Mouse (Mus musculus) testis, postnatal 14 days (tissue): ENCODE measurements around the gene Nat8f2.
"Not testable (repeated sequence)": the region's sequence is repeated elsewhere in the genome, so short reads cannot be mapped to it uniquely, and the experiment has no call there.

Experiments used
- DNase-seq: peaks from one replicate; pipeline ENCODE4 v3.0.0; 2021; ENCODE audit warnings: low spot score

Nat8f2 gene

DNA sequence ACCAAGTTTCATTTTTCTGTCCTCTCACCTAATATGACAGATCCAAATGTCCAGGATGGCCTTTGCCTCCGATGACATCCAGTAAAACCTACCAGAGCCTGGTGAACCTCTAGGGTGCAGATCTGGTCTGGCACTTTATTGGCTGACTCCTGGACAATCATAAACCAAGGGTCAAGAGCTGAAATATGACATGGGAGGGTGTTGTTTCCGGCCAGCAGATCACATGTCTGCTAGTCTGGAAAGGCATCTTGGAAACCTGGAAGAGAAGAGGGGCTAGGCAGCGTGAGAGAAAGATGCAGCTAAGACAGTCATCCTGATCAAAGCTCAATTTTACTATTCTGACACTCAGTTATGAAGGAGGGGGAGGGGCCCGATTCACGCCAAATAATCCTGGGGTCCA, at the start of gene Nat8f2:
Gene Nat8f2, minus strand, starts transcription at position 153 of the 400 bp plus-strand sequence.
- not testable (repeated sequence) for DNase-seq

DNA sequence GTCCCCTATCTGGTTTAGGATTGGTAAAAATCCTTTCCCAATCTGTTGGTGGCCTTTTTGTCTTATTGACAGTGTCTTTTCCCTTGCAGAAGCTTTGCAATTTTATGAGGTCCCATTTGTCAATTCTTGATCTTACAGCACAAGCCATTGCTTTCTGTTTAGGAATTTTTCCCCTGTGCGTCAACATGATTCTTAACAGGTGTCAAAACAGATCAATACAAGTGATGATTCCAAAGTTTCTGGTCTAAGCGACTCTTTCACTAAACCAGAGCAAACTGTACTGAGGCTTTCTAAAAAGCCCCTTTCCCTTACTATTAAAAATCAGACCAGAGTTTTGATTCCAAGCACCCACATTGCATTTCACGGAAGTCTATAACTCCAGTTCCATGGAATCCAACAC, 49.4 kb upstream of the Nat8f2 start:
- DNase-seq = not testable (repeated sequence)

DNA sequence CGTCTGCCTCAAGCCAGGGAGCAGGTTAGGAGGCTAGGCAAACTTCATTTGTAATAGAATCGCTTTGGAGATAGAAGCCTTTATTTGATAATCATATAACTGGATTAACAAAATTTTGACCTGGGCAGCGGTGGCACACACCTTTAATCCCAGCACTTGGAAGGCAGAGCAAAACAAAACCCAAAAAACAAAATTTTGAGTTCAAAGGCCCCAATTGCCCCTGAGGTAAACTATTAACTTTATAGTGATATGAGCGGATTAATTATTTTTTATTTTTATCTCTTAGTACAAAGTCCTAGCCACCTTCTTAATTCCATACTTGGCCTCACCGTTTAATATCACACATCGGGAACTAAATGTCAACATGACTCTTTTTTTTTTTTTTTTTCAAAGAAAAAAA, 47.6 kb upstream of the Nat8f2 start:
- DNase-seq = no peak

DNA sequence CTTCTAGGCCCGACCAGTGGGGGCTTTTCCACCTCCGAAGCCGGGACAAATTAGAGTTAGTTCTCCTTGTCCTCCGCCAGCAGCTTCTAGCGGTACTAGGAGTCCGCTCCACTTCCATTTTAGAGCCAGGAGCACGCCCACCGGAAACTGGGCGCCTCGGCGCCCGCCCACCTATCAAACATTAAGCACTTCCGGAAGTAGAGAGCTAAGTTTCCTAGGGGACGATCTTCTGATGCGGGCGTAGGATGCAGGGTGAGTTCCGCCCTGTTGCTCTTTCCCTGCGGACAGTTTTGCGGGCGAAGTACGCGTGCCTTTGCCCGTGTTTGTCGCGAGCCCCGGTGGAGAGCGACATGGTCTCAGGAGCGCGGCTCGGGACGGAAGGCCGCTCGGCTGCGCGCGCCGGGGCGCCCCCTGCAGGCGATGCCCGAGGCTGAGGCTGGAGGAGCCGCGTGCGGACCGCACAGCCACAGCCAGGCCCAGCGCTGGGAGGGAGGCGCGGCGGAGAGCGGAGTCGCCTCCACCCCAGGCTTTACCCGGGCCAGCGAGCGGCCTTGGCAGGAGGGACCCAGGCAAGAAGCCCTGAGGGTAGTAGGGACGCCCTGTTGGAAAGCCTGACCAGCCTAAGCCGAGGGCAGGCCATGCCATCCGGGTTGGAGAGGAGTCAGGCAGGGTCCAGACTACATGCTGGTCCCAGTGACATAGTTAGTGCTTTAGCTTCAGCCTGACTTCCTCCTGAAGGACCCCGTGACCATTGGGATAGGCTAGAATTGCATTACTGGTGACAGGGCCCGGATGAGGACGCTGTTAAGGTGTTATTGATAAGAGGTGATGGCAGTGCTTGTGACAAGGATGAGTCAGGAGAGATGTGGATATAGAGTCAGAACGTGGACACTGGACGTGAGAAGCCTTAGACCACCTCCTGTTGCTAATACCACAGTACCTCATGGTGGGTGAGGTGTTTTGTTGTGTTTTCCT, 46.9 kb upstream of the Nat8f2 start, which contains the start of gene Nat8f1:
Gene Nat8f1, minus strand, starts transcription at position 149 of the 975 bp plus-strand sequence.
- peak; percentile 90 for DNase-seq

DNA sequence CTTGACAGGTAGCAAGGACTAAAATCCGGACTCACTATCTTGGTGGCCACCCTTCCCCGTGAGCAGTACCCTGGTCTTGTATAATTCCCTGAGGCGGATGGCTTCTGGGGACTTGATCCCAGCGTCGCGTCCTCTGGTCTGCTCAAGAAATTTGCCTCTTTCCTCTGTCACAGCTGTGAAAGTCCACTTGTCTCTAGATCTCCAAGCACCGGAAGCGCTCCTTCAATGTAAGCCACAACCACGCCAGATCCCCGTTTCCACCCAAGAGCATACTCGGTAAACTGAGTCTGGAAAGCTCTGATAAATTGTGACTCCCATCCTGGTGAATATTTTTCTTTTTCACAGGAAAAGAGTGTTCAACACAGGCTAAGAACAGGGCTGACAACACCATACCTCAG, 46.2 kb upstream of the Nat8f2 start:
- DNase-seq = no peak

DNA sequence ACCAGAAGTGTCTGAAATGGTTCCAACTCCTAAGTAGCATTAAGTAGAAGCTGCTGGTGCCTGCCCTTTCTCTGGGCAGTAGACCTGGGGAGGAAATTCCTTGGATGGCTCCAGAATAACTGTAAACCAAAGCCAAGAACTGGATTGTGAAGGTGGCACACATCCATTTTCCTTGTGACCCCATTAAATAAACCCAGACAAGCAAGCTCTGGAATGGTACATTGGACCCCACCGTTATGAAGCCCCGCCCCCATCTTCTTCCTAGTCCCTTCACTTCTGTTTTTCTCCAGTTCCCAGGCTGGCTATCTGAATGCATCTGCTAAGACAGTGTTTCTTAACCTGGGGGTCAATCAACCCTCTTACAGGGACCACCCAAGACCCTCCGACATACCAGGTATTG, 42.6 kb upstream of the Nat8f2 start, which contains the start of gene Tprkb:
Gene Tprkb, plus strand, starts transcription at position 279 of the 400 bp plus-strand sequence.
- DNase-seq = no peak

DNA sequence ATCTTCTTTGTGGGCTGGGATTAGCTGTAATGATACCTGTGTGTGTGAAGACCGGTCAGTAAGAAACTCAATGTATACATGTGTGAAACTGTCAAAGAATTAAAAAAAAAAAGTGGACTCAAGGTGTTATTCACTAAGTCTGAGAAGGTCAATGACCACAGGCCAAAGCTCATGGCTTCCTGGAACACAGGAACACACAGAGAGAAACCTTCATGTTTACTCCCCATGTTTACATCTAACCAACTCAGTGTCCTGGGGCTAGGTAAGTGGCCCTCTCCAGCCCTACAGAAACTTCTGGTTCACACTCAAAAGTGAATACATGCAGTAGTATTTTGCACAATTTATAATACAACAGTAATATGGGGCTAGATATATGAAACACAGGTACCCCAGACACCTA, 40.7 kb upstream of the Nat8f2 start:
- DNase-seq = no peak

DNA sequence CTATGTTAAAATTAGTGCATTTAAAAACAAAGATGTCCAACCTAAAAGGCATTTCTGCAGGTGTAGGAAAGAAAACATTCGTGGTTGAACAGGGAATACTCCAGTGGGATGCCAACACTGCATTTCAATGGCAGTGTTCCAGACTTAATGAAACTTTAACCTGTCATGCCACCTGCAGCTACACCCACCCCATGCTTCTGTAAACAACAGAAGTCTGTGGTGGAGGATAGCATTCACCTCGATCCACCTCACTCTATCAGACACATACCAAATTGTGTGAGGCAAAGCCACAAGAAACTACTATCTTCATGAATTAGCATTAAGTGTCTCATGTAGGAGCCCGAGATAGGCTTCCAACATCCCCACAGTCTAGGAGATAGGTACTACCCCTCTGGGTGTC, 39.4 kb upstream of the Nat8f2 start:
- DNase-seq = no peak

DNA sequence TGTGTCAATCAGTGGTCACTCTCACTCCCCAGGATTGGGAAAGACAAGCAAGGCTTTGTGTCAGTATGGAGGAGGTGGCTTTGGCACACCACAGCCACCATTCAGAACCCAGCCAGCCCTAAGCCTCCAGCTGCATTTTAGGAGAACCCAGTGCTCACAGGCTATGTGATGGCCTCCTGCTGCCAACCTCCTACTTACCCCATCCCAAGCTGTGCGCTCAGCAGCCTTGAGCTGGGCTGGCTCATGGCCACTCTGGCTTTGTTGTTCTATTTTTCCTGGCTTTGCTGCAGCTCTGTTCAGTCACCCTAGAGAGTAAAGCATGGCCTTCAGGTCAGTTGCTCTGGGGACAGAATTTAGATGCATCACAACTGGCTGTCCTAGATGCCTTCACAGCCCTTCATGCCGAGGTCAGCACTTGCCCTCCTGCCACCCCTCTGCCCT, 38.0 kb upstream of the Nat8f2 start:
- DNase-seq = peak; percentile 36

DNA sequence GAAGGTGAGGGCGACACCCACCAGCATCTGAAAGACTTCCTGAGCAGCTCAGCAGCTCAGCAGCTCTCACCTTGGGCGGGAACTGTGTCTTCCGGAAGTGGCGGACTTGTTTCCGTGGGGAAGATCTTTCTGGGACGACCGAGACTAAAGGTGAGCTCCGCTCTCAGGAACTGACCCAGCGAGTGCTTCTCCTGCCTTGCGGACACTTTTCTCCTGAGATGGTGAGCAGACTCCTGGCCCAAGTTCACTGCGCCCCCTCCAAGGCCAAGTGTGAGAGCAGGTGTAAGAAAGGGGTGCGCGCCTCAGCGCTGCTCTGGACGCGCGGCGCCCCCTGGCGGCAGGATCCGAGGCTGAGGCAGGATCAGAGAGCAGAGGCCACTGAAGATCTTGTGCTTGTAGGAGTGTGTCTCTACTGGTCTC, 35.7 kb upstream of the Nat8f2 start, which contains the start of gene Nat8f4:
Gene Nat8f4, minus strand, starts transcription at position 243 of the 420 bp plus-strand sequence.
- DNase-seq = peak; percentile 83

DNA sequence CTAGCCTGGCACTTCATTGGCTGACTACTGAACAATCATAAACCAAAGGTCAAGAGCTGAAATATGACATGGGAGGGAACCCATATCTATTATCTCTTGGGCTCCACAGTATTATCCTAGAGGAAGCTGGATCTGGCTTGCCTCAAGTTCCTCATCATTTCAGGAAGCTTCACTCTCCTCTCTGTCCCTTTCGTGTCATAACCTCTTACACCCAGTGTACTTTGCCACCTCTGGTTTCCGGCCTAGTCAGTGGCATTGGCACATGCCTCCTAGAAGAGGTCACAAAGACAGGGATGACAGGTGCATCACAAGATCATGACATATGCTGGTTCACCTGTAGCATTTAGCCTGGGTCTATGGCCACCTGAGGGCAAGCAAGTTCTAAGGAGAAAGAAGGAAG, 33.3 kb upstream of the Nat8f2 start:
- no peak for DNase-seq

DNA sequence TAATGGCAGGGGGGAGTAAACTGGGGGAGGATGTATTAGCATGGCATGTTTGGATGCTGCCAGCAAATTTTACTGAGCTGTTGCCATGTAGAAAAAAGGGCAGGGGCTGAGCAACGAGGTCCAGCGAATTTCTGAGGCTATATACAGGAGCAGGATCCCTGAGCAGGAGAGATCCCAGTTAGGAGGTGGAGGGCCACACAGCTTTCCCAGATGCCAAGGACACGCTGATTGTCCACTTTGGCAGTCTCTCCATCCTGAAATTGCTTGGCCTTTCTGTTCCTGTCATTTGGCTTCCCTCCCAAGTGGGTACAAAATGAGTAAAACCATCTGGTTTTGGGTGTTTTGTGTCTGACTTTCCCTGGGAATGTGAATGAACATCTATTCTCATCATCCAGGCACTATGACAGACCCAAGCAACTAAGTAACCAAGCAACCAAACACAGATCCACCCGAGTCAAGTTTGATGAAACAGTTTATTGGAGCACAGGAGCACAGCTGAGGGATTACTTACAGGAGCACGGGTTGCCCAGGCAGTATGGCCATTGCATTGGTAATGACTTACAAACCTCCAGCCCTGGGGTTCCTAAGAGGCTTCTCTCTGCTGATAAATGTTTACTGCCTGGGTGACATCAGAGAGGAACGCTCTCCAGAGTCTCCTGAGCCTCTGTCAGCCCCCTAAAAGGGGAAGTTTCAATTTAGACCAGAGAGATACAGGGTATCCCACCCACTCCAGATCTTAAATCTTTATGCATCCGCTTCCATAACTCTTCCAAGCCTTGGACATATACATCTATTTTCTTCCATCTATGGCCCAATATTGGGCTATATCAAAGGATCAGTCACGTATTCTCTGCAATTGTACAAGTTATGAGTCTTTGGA, 29.9 kb upstream of the Nat8f2 start:
- not testable (repeated sequence) for DNase-seq

DNA sequence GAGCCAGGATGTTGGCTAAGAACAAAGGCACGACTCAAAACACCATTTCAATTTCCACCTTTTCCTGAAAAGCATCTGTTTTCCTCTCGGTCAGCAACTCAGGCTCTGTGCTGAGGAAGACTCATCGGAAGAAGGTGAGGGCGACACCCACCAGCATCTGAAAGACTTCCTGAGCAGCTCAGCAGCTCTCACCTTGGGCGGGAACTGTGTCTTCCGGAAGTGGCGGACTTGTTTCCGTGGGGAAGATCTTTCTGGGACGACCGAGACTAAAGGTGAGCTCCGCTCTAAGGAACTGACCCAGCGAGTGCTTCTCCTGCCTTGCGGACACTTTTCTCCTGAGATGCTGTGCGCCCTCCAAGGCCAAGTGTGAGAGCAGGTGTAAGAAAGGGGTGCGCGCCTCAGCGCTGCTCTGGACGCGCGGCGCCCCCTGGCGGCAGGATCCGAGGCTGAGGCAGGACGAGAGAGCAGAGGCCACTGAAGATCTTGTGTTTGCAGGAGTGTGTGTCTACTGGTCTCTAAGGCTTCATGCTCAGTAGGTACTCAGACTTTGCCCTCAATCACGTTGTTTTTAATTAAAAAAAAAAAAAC, 26.2 kb upstream of the Nat8f2 start:
- not testable (repeated sequence) for DNase-seq

DNA sequence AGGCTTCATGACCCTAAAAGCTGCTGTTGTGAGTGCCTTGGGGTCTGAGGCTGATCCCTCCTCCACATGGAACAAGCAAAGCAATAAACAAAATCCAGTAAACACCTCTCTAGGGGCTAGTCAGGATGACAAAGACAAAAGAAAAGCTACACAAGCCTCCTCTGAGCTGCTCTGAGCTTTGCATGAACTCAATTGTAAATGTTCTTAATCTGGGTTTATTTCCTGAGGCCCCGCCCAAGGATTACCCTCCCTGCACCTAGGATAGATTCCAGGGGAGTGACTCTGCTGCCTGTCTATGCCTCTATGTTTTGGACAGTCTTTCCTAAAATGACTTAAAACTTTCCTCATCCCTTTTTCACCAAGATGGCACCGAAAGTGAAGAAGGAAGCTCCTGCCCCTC, 20.0 kb upstream of the Nat8f2 start:
- DNase-seq = no peak

DNA sequence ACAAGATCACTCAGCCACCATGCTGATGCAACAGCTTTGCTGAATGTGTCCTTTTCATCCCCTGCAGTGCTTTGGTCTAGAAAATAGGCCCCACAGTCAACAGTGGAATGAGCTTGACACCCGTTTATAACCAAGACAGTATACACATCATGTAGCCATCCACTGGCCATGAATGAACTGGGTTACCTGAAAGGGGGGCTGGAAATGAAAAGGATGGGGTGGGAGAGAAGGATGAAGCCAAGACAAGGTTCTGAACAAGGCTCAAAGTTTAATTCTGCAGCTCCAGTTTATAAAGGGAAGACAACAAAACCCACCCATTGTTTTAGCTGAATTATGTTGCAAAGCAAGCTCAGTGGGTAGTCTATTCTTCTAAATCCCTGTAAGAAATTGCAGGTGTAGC, 15.4 kb upstream of the Nat8f2 start:
- DNase-seq = no peak

DNA sequence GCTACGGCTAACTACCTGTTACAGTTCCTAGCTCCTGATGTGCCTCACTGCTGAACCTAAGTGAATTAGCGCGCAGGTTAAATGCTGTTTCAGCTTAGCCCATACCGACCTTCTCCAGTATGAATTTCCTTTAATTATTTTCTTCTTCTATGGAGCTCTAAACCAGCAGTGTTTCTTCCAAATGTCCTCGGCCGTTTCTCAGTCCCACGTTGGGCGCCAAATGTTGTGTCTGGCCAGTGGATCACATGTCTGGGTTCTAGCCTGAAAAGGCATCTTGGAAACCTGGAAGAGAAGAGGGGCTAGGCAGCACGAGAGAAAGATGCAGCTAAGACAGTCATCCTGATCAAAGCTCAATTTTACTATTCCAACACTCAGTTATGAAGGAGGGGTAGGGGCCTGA, 14.3 kb upstream of the Nat8f2 start:
- not testable (repeated sequence) for DNase-seq

DNA sequence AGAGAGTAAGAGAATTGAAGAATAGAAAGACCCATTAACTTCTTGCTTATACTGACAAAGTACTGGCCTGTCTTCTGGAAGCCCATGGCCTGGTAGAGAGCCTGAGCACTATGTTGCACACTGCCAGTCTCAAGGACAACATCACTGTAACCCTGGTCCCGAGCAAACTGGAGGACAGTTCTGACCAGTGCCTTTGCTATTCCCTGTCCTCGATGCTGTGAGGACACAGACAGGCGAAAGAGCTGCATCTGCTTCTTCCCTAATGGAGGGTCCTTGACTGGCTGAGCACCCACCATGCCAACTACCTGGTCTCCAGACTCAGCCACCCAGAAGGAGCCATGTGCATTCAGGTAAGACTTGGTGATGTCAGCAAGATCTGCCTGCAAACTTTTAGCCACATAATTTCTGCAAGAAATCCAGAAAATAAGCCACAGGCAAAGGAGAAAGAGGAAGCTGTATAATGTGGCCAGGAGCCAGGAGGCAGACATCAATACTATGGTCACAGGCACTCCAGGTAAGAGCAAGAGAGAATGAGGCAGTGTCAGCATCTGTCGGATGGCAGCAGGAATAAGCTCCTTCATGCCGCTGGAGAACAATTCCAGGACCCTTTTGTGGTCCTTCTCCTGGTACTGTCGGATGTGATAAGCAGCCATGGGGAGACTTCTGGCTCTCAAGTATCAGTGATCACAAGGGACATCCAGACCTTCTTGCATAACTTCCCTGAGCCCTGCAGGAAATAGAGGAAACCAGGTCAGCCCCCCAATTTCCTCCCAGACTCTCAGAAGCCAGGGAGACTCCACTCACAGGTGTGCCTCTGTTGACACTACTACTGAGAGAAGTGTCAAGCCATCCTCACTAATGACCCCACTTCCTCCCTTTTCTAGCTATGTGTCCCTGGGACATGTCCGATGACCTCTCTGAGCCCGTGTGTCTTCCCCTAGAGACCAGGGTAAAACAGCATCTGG, 950 bp downstream of the Nat8f2 start:
- DNase-seq = no peak

DNA sequence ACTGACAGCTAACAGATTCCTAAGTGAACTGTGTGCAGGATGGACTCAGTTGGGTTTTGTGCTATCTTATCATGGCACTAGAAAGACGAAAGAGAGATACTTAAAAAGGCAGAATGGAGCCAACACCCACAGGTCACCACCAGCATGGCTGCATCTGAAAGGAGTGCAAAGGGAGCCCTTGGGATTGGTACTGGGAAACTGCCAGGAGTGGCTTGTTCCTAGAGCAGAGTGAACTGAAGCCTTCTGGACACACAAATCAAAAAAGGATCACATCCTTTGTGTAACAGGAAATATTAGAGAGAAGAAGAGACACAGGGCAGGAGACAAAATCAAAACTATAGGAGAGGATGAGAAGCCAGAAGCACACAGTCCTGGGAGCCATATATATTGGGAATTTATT, 2.0 kb downstream of the Nat8f2 start:
- DNase-seq = not testable (repeated sequence)

DNA sequence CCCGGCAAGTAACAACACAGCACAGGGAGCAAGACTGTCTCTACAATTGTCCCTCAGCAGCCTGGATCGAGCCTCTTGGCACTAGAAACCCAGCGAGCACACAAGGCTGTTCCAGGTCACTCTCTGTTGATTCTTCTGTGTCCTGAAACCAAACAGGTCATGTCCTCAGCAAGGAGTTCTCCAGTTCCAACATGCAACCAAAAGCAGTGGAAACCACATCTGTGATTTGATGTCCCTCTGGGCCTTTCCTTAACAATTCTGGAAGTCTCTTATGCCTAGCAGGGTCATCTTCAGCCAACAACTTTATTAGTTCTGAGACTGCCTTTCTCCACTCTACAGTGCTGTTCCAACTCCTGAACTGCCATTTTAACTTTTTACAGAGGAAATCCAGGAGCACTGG, 2.8 kb downstream of the Nat8f2 start:
- DNase-seq = not testable (repeated sequence)

DNA sequence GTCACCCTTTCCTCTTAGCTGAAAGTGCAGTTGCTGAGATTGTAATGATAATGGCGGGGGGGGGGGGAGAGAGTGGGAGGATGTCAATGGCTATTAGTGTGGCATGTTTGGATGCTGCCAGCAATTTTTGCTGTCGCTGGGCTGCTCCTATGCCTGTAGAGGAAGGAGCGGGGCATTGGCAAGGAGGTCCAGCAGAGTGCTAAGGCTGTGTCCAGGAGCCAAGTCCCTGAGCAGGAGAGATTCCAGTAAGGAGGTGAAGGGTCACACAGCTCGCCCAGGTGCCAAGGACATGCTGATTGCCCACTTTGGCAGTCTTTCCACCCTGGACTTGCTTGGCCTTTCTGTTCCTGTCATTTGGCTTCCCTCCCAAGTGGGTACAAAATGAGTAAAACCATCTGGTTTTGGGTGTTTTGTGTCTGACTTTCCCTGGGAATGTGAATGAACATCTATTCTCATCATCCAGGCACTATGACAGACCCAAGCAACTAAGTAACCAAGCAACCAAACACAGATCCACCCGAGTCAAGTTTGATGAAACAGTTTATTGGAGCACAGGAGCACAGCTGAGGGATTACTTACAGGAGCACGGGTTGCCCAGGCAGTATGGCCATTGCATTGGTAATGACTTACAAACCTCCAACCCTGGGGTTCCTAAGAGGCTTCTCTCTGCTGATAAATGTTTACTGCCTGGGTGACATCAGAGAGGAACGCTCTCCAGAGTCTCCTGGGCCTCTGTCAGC, 3.9 kb downstream of the Nat8f2 start:
- DNase-seq = peak; percentile 36
